Mouse (Mus musculus) G1E (cell line): Measurements from ENCODE around the gene Papln.

Experiments
- CTCF ChIP-seq: IDR thresholded peaks from 2 replicates; pipeline ENCODE4 v1.5.1; 2012; ENCODE audit warnings: low read depth, low read length, inconsistent platforms, mixed read lengths
- GATA1 ChIP-seq: IDR thresholded peaks from 2 replicates; pipeline ENCODE4 v1.6.1; 2012; ENCODE audit warnings: borderline replicate concordance, low read length, inconsistent platforms, mixed read lengths
- POLR2AphosphoS5 ChIP-seq: IDR thresholded peaks from 2 replicates; pipeline ENCODE4 v1.6.1; 2012; ENCODE audit warnings: low read depth, low read length, inconsistent platforms; ENCODE audit not compliant: insufficient replicate concordance
- TAL1 ChIP-seq: conservative IDR thresholded peaks from 2 replicates; pipeline ENCODE4 v1.6.1; 2012; ENCODE audit warnings: low read depth, low read length, inconsistent platforms, mixed read lengths

DNA sequence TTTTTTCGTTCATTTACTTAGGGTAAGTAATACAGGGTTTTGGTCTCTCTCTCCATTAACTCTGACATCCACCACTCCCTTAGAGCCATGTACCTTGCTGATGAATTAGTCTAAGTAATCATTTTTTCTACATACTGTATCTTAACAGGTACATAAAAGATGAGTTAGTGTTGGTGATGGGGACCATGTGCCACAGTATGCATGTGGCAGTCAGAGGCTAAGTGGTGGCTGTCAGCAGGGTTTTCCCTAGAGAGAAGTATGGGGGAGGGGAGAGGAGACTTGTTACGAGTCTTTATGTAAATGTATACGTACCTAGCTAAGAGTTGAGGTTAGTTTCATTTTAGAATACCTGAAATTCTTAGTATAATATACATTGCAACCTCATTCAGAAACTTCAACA, 40.4 kb upstream of the Papln start:
- TF ChIP-seq TAL1 (no peak), CTCF (no peak), GATA1 (no peak), POLR2AphosphoS5 (no peak)
